Mouse (Mus musculus): ENCODE results near the gene Tas2r135.

DNA sequence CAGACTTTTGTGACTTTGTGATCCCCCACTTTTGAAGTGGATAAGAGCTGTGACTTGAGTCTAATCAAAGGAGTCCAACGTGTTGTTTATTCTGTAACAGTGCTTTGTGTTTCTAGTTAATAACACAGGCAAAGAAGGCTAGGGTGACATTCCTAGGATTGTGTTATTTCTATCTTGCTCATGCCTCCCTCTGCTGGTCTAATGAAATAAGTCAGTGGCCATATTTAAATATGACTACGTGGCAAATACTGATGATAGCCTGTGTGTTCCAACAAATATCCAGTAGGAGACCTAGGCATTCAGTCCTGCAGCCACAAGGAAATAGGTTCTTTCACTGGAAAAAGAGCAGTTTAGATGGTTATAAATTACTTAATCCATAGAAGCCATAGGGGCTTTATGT is 28.3 kb downstream of the Tas2r135 start:
- TF ChIP-seq CTCF (IDR thresholded peaks at IDR 0.05; ENCODE audit: extremely low read depth, insufficient read depth, insufficient read length, insufficient replicate concordance): no peak
- TF ChIP-seq POLR2A (IDR thresholded peaks at IDR 0.05; ENCODE audit: low read depth, low read length): no peak
